9 mouse cellular contexts compared by ENCODE assay signal in genomic region chr11:117345022-117345765, GRCm38 (mm10).
DNase-seq lines count a peak whose midpoint lies in the region; ATAC-seq and TF ChIP-seq lines count a peak whose summit lies in the region.
"Had no signal": no experiment of that assay in that cellular context is flagged by ENCODE, and none has a peak within 500 bp of the region (broad histone marks: within the 10 kb centered on the region; RNA-seq: fewer than 3 reads in every experiment).

No protein-coding gene starts in this region.

- no peak for DNase-seq in heart, embryonic 10.5 days (ENCODE audit: low spot score)
- DNase-seq in heart, adult 9 months (ENCODE audit: low spot score in 2 of 2) = no peak
- DNase-seq in MN1 (ENCODE audit: low spot score) = peak; percentile 71
- DNase-seq in cerebellum, adult 2 months = no peak
- no peak for DNase-seq in adrenal gland, postnatal 36 days

- H3K9ac ChIP-seq in liver, embryonic 12.5 days = no peak overlapping the region
- H3K9ac ChIP-seq in neural tube, embryonic 15.5 days (replicated peaks) = no peak overlapping the region

- peak overlapping the region; percentile 80 for H3K27ac ChIP-seq in heart, embryonic 10.5 days
- H3K27ac ChIP-seq in liver, embryonic 12.5 days = peak overlapping the region; percentile 37; the same call in 1 of the 2 replicates
- peak overlapping the region; percentile 81 for H3K27ac ChIP-seq in neural tube, embryonic 15.5 days (replicated peaks)
- no peak overlapping the region for H3K27ac ChIP-seq in cerebellum, adult 2 months (ENCODE audit: insufficient read depth, low read length)

- peaks cover 6% of the 10 kb centered on the region; the same call in 1 of the 2 replicates for H3K36me3 ChIP-seq in heart, embryonic 10.5 days
- peaks cover 3% of the 10 kb centered on the region; the same call in 1 of the 2 replicates for H3K36me3 ChIP-seq in liver, embryonic 12.5 days
- no peaks in the 10 kb centered on the region for H3K36me3 ChIP-seq in neural tube, embryonic 15.5 days

- H3K4me1 ChIP-seq in heart, embryonic 10.5 days = peaks cover 97% of the 10 kb centered on the region
- H3K4me1 ChIP-seq in liver, embryonic 12.5 days = peaks cover 87% of the 10 kb centered on the region
- peaks cover 87% of the 10 kb centered on the region for H3K4me1 ChIP-seq in neural tube, embryonic 15.5 days
- H3K4me1 ChIP-seq in cerebellum, adult 2 months (ENCODE audit: control insufficient read depth, insufficient read depth, low read length) = no peaks in the 10 kb centered on the region

- peak overlapping the region; percentile 15; the same call in 1 of the 2 replicates for H3K4me2 ChIP-seq in liver, embryonic 12.5 days
- peak overlapping the region; percentile 7; the same call in 1 of the 2 replicates for H3K4me2 ChIP-seq in neural tube, embryonic 15.5 days

- H3K4me3 ChIP-seq in heart, embryonic 10.5 days = peak overlapping the region; percentile 35
- H3K4me3 ChIP-seq in liver, embryonic 12.5 days = no peak overlapping the region
- no peak overlapping the region for H3K4me3 ChIP-seq in neural tube, embryonic 15.5 days (replicated peaks)
- H3K4me3 ChIP-seq in cerebellum, adult 2 months (replicated peaks; ENCODE audit: insufficient read depth, low read depth, low read length) = no peak overlapping the region

- TF ChIP-seq POLR2A in cerebellum, adult 2 months (IDR thresholded peaks at IDR 0.05; ENCODE audit: borderline replicate concordance, insufficient read depth, low read length) = no peak

- ATAC-seq in granulocyte monocyte progenitor cell, adult 5-6 weeks (replicated peaks; ENCODE audit: poor library complexity, severe bottlenecking) = peak; percentile 55
- no peak for ATAC-seq in liver, embryonic 12.5 days
- ATAC-seq in neural tube, embryonic 15.5 days (ENCODE audit: low FRiP score) = peak; percentile 61
- ATAC-seq: Patski had no signal

- TF ChIP-seq CTCF in cerebellum, adult 2 months (IDR thresholded peaks at IDR 0.05; ENCODE audit: borderline replicate concordance, insufficient read depth, low read depth, low read length) = no peak

- WGBS in heart, embryonic 10.5 days = 17% methylated on average over 12 of the region's 12 CpGs
- WGBS in liver, embryonic 12.5 days (ENCODE audit: insufficient replicate concordance) = 49% methylated on average over 12 of the region's 12 CpGs
- WGBS in neural tube, embryonic 15.5 days = 32% methylated on average over 12 of the region's 12 CpGs
- 27% methylated on average over 12 of the region's 12 CpGs for WGBS in cerebellum, adult 2 months

- no peaks in the 10 kb centered on the region for H3K9me3 ChIP-seq in heart, embryonic 10.5 days
- no peaks in the 10 kb centered on the region for H3K9me3 ChIP-seq in liver, embryonic 12.5 days (replicated peaks)
- no peaks in the 10 kb centered on the region for H3K9me3 ChIP-seq in neural tube, embryonic 15.5 days (replicated peaks)

- no peaks in the 10 kb centered on the region for H3K27me3 ChIP-seq in heart, embryonic 10.5 days (ENCODE audit: insufficient read depth, poor library complexity, severe bottlenecking)
- no peaks in the 10 kb centered on the region for H3K27me3 ChIP-seq in liver, embryonic 12.5 days (replicated peaks)
- no peaks in the 10 kb centered on the region for H3K27me3 ChIP-seq in neural tube, embryonic 15.5 days (replicated peaks)
- H3K27me3 ChIP-seq in cerebellum, adult 2 months (ENCODE audit: control insufficient read depth, insufficient read depth, low read length) = no peaks in the 10 kb centered on the region
- H3K27me3 ChIP-seq: Patski had no signal
